Mouse (Mus musculus): ENCODE measurements around the gene Slc7a4. TPM values are rescaled to one million over a fixed set of nuclear protein-coding genes. Genes with fewer than 3 reads are reported as not detected.
"Not testable (repeated sequence)": the region's sequence is repeated elsewhere in the genome, so short reads cannot be mapped to it uniquely, and the experiment has no call there.

The Slc7a4 gene
- polyA plus RNA-seq, 1 experiment from 2014 or later, result 6.2 TPM

- WGBS, result 55% methylated on average over 4 of the region's 4 CpGs
- no peak for DNase-seq
- H3K9me3 ChIP-seq (ENCODE audit: low read depth, low read length), result no peaks in the 10 kb centered on the region
- H3K4me2 ChIP-seq, result no peak overlapping the region
- no peak overlapping the region for H3K4me3 ChIP-seq (ENCODE audit: low read depth, low read length)
- TF ChIP-seq CTCF (IDR thresholded peaks at IDR 0.05; ENCODE audit: low read depth), result no peak
- H3K9ac ChIP-seq, result no peak overlapping the region
- H3K27me3 ChIP-seq (ENCODE audit: insufficient read depth, low read length), result no peaks in the 10 kb centered on the region
- H3K4me1 ChIP-seq (ENCODE audit: insufficient read depth), result peaks cover 13% of the 10 kb centered on the region; the same call in 1 of the 2 replicates
- no peak for ATAC-seq (ENCODE audit: insufficient read depth)
- no peaks in the 10 kb centered on the region for H3K36me3 ChIP-seq (ENCODE audit: insufficient read depth)
- H3K27ac ChIP-seq (ENCODE audit: low read depth), result no peak overlapping the region
These were observed 26.1 kb downstream of the Slc7a4 start for GRCm38 (mm10) chr16:17556907-17557306.

GRCm38 (mm10) chr16:17556180-17556579 lies 26.8 kb downstream of the Slc7a4 start:
- DNase-seq (no peak), ATAC-seq (ENCODE audit: insufficient read depth) (no peak)
- 84% methylated on average over 4 of the region's 4 CpGs for WGBS
- H3K4me1 ChIP-seq (ENCODE audit: insufficient read depth), result peaks cover 13% of the 10 kb centered on the region; the same call in 1 of the 2 replicates
- no peaks in the 10 kb centered on the region for H3K9me3 ChIP-seq (ENCODE audit: low read depth, low read length)
- TF ChIP-seq CTCF (IDR thresholded peaks at IDR 0.05; ENCODE audit: low read depth), result no peak
- no peak overlapping the region for H3K27ac ChIP-seq (ENCODE audit: low read depth)
- H3K4me3 ChIP-seq (ENCODE audit: low read depth, low read length), result no peak overlapping the region
- H3K9ac ChIP-seq, result no peak overlapping the region
- H3K36me3 ChIP-seq (ENCODE audit: insufficient read depth), result no peaks in the 10 kb centered on the region
- no peaks in the 10 kb centered on the region for H3K27me3 ChIP-seq (ENCODE audit: insufficient read depth, low read length)
- no peak overlapping the region for H3K4me2 ChIP-seq

- Histone ChIP-seq H3K4me2 (peak overlapping the region; percentile 52), H3K27ac (ENCODE audit: low read depth) (peak overlapping the region; percentile 59), H3K4me1 (ENCODE audit: insufficient read depth) (peaks cover 13% of the 10 kb centered on the region; the same call in 1 of the 2 replicates)
- not testable (repeated sequence) for H3K27me3 ChIP-seq (ENCODE audit: insufficient read depth, low read length); H3K9ac ChIP-seq; H3K4me3 ChIP-seq (ENCODE audit: low read depth, low read length); H3K36me3 ChIP-seq (ENCODE audit: insufficient read depth); H3K9me3 ChIP-seq (ENCODE audit: low read depth, low read length)
- DNase-seq (peak; percentile 62), ATAC-seq (ENCODE audit: insufficient read depth) (peak; percentile 45; the same call in 1 of the 2 replicates)
- 17% methylated on average over 4 of the region's 4 CpGs for WGBS
These were observed 28.3 kb downstream of the Slc7a4 start for GRCm38 (mm10) chr16:17554702-17555101.

- no peaks in the 10 kb centered on the region for H3K36me3 ChIP-seq (ENCODE audit: insufficient read depth)
- H3K4me2 ChIP-seq, result peak overlapping the region; percentile 52
- no peaks in the 10 kb centered on the region for H3K27me3 ChIP-seq (ENCODE audit: insufficient read depth, low read length)
- no peak overlapping the region; the same call in none of the 2 replicates for H3K4me3 ChIP-seq (ENCODE audit: low read depth, low read length)
- H3K4me1 ChIP-seq (ENCODE audit: insufficient read depth), result peaks cover 11% of the 10 kb centered on the region; the same call in 1 of the 2 replicates
- ATAC-seq (ENCODE audit: insufficient read depth) (peak; percentile 91), DNase-seq (peak; percentile 83)
- no peaks in the 10 kb centered on the region for H3K9me3 ChIP-seq (ENCODE audit: low read depth, low read length)
- no peak for TF ChIP-seq CTCF (IDR thresholded peaks at IDR 0.05; ENCODE audit: low read depth)
- 9% methylated on average over 18 of the region's 18 CpGs for WGBS
- H3K27ac ChIP-seq (ENCODE audit: low read depth), result peak overlapping the region; percentile 59
- H3K9ac ChIP-seq, result no peak overlapping the region; the same call in 1 of the 2 replicates
These were observed 28.9 kb downstream of the Slc7a4 start for GRCm38 (mm10) chr16:17553910-17554685.

- Histone ChIP-seq H3K9me3 (ENCODE audit: low read depth, low read length) (no peaks in the 10 kb centered on the region), H3K4me3 (ENCODE audit: low read depth, low read length) (no peak overlapping the region), H3K27ac (ENCODE audit: low read depth) (no peak overlapping the region), H3K4me1 (ENCODE audit: insufficient read depth) (0 out of 2 replicates have a peak, but pooled peaks cover 4% of the 10 kb centered on the region), H3K4me2 (no peak overlapping the region), H3K36me3 (ENCODE audit: insufficient read depth) (no peaks in the 10 kb centered on the region), H3K27me3 (ENCODE audit: insufficient read depth, low read length) (no peaks in the 10 kb centered on the region), H3K9ac (no peak overlapping the region)
- no peak for DNase-seq
- no peak for TF ChIP-seq CTCF (IDR thresholded peaks at IDR 0.05; ENCODE audit: low read depth)
- WGBS, result 57% methylated on average over 7 of the region's 7 CpGs
- ATAC-seq (ENCODE audit: insufficient read depth), result no peak
These were observed 30.2 kb downstream of the Slc7a4 start for GRCm38 (mm10) chr16:17552837-17553236.

GRCm38 (mm10) chr16:17542632-17543031 lies 40.4 kb downstream of the Slc7a4 start:
- 61% methylated on average over 2 of the region's 2 CpGs for WGBS
- Histone ChIP-seq H3K9me3 (ENCODE audit: low read depth, low read length) (no peaks in the 10 kb centered on the region), H3K9ac (no peak overlapping the region), H3K4me3 (ENCODE audit: low read depth, low read length) (no peak overlapping the region), H3K4me2 (no peak overlapping the region), H3K27me3 (ENCODE audit: insufficient read depth, low read length) (no peaks in the 10 kb centered on the region), H3K4me1 (ENCODE audit: insufficient read depth) (no peaks in the 10 kb centered on the region), H3K27ac (ENCODE audit: low read depth) (no peak overlapping the region), H3K36me3 (ENCODE audit: insufficient read depth) (no peaks in the 10 kb centered on the region)
- no peak for TF ChIP-seq CTCF (IDR thresholded peaks at IDR 0.05; ENCODE audit: low read depth)
- ATAC-seq (ENCODE audit: insufficient read depth), result no peak
- DNase-seq, result no peak

- Histone ChIP-seq H3K4me2 (no peak overlapping the region), H3K9ac (no peak overlapping the region), H3K4me1 (ENCODE audit: insufficient read depth) (peaks cover 2% of the 10 kb centered on the region; the same call in 1 of the 2 replicates), H3K4me3 (ENCODE audit: low read depth, low read length) (no peak overlapping the region), H3K9me3 (ENCODE audit: low read depth, low read length) (no peaks in the 10 kb centered on the region), H3K27ac (ENCODE audit: low read depth) (no peak overlapping the region), H3K36me3 (ENCODE audit: insufficient read depth) (no peaks in the 10 kb centered on the region), H3K27me3 (ENCODE audit: insufficient read depth, low read length) (no peaks in the 10 kb centered on the region)
- no peak for TF ChIP-seq CTCF (IDR thresholded peaks at IDR 0.05; ENCODE audit: low read depth)
- DNase-seq, result no peak
- ATAC-seq (ENCODE audit: insufficient read depth), result no peak
- 87% methylated on average over 3 of the region's 3 CpGs for WGBS
These were observed 46.4 kb downstream of the Slc7a4 start for GRCm38 (mm10) chr16:17536584-17536983.

Measured in lung, embryonic 14.5 days (tissue).